8 mouse cellular contexts compared by ENCODE assay signal in the genomic region with DNA sequence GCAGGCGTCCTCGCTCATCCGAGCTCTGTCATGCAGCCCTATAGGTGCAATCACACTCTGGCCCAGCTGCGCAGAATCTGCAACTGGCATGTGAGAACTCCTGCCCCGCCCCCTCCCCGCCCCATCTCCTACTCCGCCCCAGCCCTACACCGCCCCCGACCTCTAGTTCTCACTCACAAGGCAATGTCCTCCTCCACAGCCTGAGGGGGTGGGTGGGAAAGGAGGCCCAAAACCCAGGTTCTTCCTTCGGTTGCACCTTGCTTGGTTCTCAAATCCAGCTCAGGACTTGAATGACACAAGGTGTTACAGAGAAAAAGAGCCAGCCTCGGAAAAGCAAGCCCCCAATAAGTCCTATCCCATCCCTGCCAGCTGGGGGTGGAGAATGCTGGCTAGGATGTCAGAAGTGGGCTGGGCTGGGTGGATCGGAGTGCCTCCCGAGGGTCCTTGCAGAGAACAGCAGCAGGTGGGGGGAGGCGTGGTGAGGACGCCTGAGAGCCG. TPM values are rescaled to one million over a fixed set of nuclear protein-coding genes. Genes with fewer than 3 reads are reported as not detected.
A peak's percentile ranks its signal among the peaks of the same experiment; 100 is the strongest.
DNase-seq lines count a peak whose midpoint lies in the region; ATAC-seq and TF ChIP-seq lines count a peak whose summit lies in the region.

No protein-coding gene starts in this region.

- no peaks in the 10 kb centered on the region for H3K36me3 ChIP-seq in hindbrain, postnatal 0 days (ENCODE audit: insufficient read depth, low read length)
- no peaks in the 10 kb centered on the region for H3K36me3 ChIP-seq in liver, embryonic 11.5 days (ENCODE audit: control insufficient read depth, insufficient read depth, low read length)

- WGBS in hindbrain, postnatal 0 days, result 1% methylated on average over 16 of the region's 16 CpGs
- 2% methylated on average over 16 of the region's 16 CpGs for WGBS in liver, embryonic 11.5 days

- H3K9ac ChIP-seq in hindbrain, postnatal 0 days (replicated peaks; ENCODE audit: low read length), result peak overlapping the region; percentile 63
- no peak overlapping the region for H3K9ac ChIP-seq in liver, embryonic 11.5 days (ENCODE audit: low read depth, low read length)

- H3K4me3 ChIP-seq in hindbrain, postnatal 0 days (ENCODE audit: low read length), result peak overlapping the region; percentile 57
- H3K4me3 ChIP-seq in liver, embryonic 11.5 days (ENCODE audit: low read depth, low read length), result peak overlapping the region; percentile 17; the same call in 1 of the 2 replicates

- H3K27me3 ChIP-seq in hindbrain, postnatal 0 days (ENCODE audit: insufficient read depth, low read length), result no peaks in the 10 kb centered on the region
- peaks cover 67% of the 10 kb centered on the region for H3K27me3 ChIP-seq in liver, embryonic 11.5 days (replicated peaks; ENCODE audit: control insufficient read depth, insufficient read depth, low read length)

- H3K27ac ChIP-seq in hindbrain, postnatal 0 days, result peak overlapping the region; percentile 77; the same call in 1 of the 2 replicates
- no peak overlapping the region for H3K27ac ChIP-seq in liver, embryonic 11.5 days (ENCODE audit: low read depth, low read length)

- ATAC-seq in hindbrain, postnatal 0 days, result peak; percentile 75
- peak; percentile 70; the same call in 1 of the 2 replicates for ATAC-seq in liver, embryonic 11.5 days (replicated peaks; ENCODE audit: low FRiP score)

- H3K4me2 ChIP-seq in hindbrain, postnatal 0 days (ENCODE audit: low read depth, low read length), result peak overlapping the region; percentile 86
- H3K4me2 ChIP-seq in liver, embryonic 11.5 days, result peak overlapping the region; percentile 31

- H3K4me1 ChIP-seq in hindbrain, postnatal 0 days (ENCODE audit: insufficient read depth, low read length), result 0 out of 2 replicates have a peak, but pooled peaks cover 6% of the 10 kb centered on the region
- peaks cover 4% of the 10 kb centered on the region; the same call in 1 of the 2 replicates for H3K4me1 ChIP-seq in liver, embryonic 11.5 days (replicated peaks; ENCODE audit: control insufficient read depth, insufficient read depth, low read length)

- peak; percentile 38 to 55 for DNase-seq in left cerebral cortex, adult 18-20 months (ENCODE audit: low spot score in 2 of 2)
- DNase-seq in left cerebral cortex, adult 11 months (ENCODE audit: low spot score), result no peak
- DNase-seq in embryo, embryonic 10 days (ENCODE audit: low spot score), result peak; percentile 71
- peak; percentile 76 for DNase-seq in hindbrain, postnatal 0 days (ENCODE audit: low spot score)
- peak; percentile 39 for DNase-seq in liver, embryonic 11.5 days (ENCODE audit: low spot score)
- peak; percentile 57 for DNase-seq in right cerebral cortex, adult 18-20 months
- no peak for DNase-seq in Muller cell, postnatal 12 days (ENCODE audit: inconsistent ontology term)
- no peak for DNase-seq in gastrocnemius, postnatal 10 days

- H3K9me3 ChIP-seq in hindbrain, postnatal 0 days (ENCODE audit: low read length), result no peaks in the 10 kb centered on the region
- H3K9me3 ChIP-seq in liver, embryonic 11.5 days (ENCODE audit: control insufficient read depth, low read length), result no peaks in the 10 kb centered on the region

- TF ChIP-seq CTCF in hindbrain, postnatal 0 days (IDR thresholded peaks at IDR 0.05; ENCODE audit: low read depth), result no peak

RNA-seq across cellular contexts. Expression of gene Shisa7, which starts 1.8 kb away (rescaled TPM):
- 100 to 1,000 TPM; 102 to 115 TPM for total RNA-seq in left cerebral cortex, adult 18-20 months (2021)
- total RNA-seq in hindbrain, postnatal 0 days (2014; rRNA removed), result 46.3 and 49.3 TPM in 2 replicates
- 5.7 and 6.9 TPM in 2 replicates for polyA plus RNA-seq in hindbrain, postnatal 0 days (2015; fragmentation: Nextera tagmentation; extraction: Ambion mirVana)
- polyA plus RNA-seq in liver, embryonic 11.5 days (2014; fragmentation: Nextera tagmentation; extraction: Ambion mirVana), result 0.03 and 0.11 TPM in 2 replicates
- total RNA-seq in gastrocnemius, postnatal 10 days (2021), result under 1 TPM; 0.12 to 0.18 TPM

RNA-seq across cellular contexts. Expression of gene Isoc2b, which starts 27.4 kb away (rescaled TPM):
- 1 to 10 TPM; 4.5 to 5.9 TPM for total RNA-seq in left cerebral cortex, adult 18-20 months (2021)
- total RNA-seq in hindbrain, postnatal 0 days (2014; rRNA removed), result 2.2 and 3.1 TPM in 2 replicates
- polyA plus RNA-seq in hindbrain, postnatal 0 days (2015; fragmentation: Nextera tagmentation; extraction: Ambion mirVana), result 3.5 and 3.7 TPM in 2 replicates
- polyA plus RNA-seq in liver, embryonic 11.5 days (2014; fragmentation: Nextera tagmentation; extraction: Ambion mirVana), result 5.2 and 5.3 TPM in 2 replicates
- 1 to 10 TPM; 1.9 to 4.3 TPM for total RNA-seq in gastrocnemius, postnatal 10 days (2021)

RNA-seq across cellular contexts. Expression of gene Ube2s, which starts 30.3 kb away (rescaled TPM):
- 100 to 1,000 TPM; 101 to 108 TPM for total RNA-seq in left cerebral cortex, adult 18-20 months (2021)
- total RNA-seq in hindbrain, postnatal 0 days (2014; rRNA removed), result 264 and 324 TPM in 2 replicates
- polyA plus RNA-seq in hindbrain, postnatal 0 days (2015; fragmentation: Nextera tagmentation; extraction: Ambion mirVana), result 223 and 233 TPM in 2 replicates
- polyA plus RNA-seq in liver, embryonic 11.5 days (2014; fragmentation: Nextera tagmentation; extraction: Ambion mirVana), result 367 and 402 TPM in 2 replicates
- total RNA-seq in gastrocnemius, postnatal 10 days (2021), result 100 to 1,000 TPM in 1 of 2 experiments, 10 to 100 TPM in 1; 91.1 to 107 TPM

RNA-seq across cellular contexts. Expression of gene Isoc2a, which starts 34.3 kb away (rescaled TPM):
- 10 to 100 TPM; 14.2 to 14.8 TPM for total RNA-seq in left cerebral cortex, adult 18-20 months (2021)
- 8.3 and 12.2 TPM in 2 replicates for total RNA-seq in hindbrain, postnatal 0 days (2014; rRNA removed)
- 0.43 and 0.76 TPM in 2 replicates for polyA plus RNA-seq in hindbrain, postnatal 0 days (2015; fragmentation: Nextera tagmentation; extraction: Ambion mirVana)
- polyA plus RNA-seq in liver, embryonic 11.5 days (2014; fragmentation: Nextera tagmentation; extraction: Ambion mirVana), result 1.3 and 1.4 TPM in 2 replicates
- total RNA-seq in gastrocnemius, postnatal 10 days (2021), result 10 to 100 TPM; 13.3 to 14.3 TPM

RNA-seq across cellular contexts. Expression of gene Rpl28, which starts 50.0 kb away (rescaled TPM):
- 100 to 1,000 TPM; 439 to 453 TPM for total RNA-seq in left cerebral cortex, adult 18-20 months (2021)
- total RNA-seq in hindbrain, postnatal 0 days (2014; rRNA removed), result 145 and 147 TPM in 2 replicates
- 304 and 315 TPM in 2 replicates for polyA plus RNA-seq in hindbrain, postnatal 0 days (2015; fragmentation: Nextera tagmentation; extraction: Ambion mirVana)
- 218 and 238 TPM in 2 replicates for polyA plus RNA-seq in liver, embryonic 11.5 days (2014; fragmentation: Nextera tagmentation; extraction: Ambion mirVana)
- 100 to 1,000 TPM; 796 to 873 TPM for total RNA-seq in gastrocnemius, postnatal 10 days (2021)

Comparison
In these comparisons a context has a peak if more than half of its experiments do, and no peak if none do; other contexts are left out.
1. DNase-seq: peak in left cerebral cortex, adult 18-20 months (2 of 2), embryo, embryonic 10 days (single experiment), hindbrain, postnatal 0 days (single experiment), liver, embryonic 11.5 days (single experiment) and right cerebral cortex, adult 18-20 months (single experiment); none in left cerebral cortex, adult 11 months (single experiment), Muller cell, postnatal 12 days (single experiment) and gastrocnemius, postnatal 10 days (single experiment).
2. RNA of gene Shisa7, which starts 1.8 kb away (total RNA-seq): 102 to 115 TPM in left cerebral cortex, adult 18-20 months and 46.3 to 49.3 TPM in hindbrain, postnatal 0 days; 0.12 to 0.18 TPM in gastrocnemius, postnatal 10 days; every median in the first group is over 10 times any median in the second.